Mouse (Mus musculus) cerebellum, postnatal 4 days (tissue): ENCODE measurements around the gene Smpd1.

Experiments
- DNase-seq, 2 experiments: peaks; one replicate each; pipeline ENCODE4 v3.0.0; 2022; ENCODE audit warnings: low spot score in 2 of 2, mixed read lengths in 1 of 2

The Smpd1 gene

DNA sequence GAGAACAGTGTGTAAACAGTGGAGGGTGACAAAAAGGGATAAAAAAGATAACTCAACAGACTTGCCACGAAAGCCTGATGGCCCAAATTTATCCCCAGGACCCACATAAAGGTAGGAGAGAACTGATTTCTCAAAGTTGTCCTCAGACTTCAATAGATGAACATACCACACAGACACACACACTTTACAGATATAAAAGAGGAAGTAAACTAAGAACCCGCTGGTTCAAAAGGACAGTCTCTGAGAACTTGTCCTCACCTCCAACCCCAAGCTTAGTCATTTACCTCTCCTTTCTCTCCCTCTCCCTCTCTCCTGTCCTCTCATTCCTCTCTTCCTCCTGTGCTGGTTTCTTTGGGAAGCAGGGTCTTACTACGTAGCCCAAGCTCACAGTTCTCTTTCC, 8.2 kb downstream of the Smpd1 start:
- no peak for DNase-seq

DNA sequence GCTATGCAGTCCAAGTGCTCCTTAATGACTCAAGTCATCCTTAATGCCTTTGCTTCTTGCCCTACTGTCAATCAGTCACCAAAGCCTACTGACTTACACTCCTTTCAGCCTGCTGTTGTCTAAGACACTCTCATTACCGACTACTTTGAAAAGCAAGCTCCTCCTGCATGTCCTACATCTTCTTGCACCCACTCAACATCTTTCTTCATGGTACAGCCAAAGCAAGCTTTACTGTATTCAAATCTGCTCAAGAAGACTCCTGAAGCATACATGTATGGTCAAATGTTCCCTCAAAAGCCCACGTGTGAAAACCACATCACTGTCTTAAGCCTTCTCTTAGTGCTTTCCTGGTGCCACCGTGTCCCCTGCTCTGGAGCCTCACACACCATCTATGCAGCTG, 9.2 kb downstream of the Smpd1 start:
- no peak for DNase-seq

DNA sequence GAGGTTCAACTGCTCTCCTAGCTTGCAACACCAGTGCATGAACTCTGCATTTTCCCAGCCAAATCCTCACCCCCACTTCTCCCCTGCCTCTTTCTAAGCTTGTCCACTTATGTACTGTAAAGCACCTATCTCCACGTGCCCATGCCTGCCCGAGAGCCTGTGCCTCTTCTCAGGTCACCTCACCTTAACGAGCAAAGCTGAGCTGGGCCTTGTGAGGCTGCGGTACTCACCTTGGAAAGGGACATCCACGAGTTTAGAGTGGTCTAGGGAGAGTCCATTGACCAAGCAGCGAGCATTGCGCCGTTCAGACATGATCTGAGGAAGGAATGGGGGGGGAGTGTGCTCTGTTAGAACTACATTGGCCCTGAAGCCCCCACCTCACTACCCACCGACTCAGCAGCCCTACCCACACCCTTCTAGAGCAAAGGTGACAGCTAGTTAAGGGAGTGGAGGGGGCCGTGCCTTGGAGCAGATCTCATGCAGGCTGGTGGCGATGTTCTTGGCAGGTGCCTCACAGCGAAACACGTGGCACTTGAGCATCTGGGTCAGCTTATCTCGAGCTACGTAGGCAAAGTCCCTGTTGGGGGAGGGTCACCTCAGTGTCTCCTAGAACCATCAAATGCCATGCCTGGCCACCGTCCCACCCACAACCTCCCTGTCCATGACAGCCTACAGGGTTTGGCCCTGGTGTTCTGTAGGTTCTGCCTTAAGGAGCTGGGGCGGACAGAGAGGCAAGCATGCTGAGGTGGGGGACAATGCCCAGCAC, 11.1 kb downstream of the Smpd1 start:
- no peak for DNase-seq

DNA sequence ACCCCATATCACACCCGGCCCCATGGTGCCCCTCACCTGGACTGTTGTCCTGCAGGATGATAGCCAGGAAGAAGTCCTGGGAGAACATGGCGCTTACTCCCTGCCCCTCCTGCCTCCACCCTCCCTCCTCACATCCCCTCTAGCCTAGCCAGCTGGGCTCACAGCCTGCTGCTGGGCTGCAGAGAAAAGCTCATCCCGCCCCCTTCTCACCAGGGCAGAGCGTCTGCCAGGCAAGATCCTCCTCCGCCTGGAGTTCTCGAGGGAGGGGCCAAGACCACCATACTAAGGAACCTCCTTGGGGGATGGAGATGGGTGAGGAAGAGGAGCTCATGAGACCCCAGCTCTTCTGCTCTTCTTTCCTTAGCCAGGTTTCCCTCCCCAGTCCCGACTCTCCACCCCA, 14.4 kb downstream of the Smpd1 start:
- peak; percentile 43 to 67 for DNase-seq

DNA sequence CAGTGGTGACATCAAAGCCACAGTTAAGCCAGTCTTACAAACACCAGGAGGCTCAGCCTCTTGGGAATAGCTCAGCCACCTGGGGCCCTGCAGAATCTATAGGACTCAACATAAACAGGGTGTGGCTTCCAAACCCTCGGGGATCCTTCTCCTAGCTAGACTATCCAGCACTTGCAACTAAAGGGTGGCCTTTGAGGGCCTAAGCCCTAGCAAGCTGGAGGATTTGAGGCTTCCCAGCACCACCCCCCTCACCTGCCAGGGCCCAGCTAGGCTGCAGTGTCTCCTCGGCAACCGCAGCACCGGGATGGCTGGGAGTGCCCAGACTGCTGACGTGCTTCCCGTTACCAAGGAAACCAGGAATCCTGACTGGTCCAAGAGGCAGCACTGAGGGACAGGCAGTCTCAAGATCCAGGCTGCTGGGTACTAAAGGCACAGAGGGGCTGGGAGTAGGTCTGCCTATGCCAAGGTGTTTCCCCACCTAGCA, 14.9 kb downstream of the Smpd1 start:
- peak; percentile 28 to 74 for DNase-seq

DNA sequence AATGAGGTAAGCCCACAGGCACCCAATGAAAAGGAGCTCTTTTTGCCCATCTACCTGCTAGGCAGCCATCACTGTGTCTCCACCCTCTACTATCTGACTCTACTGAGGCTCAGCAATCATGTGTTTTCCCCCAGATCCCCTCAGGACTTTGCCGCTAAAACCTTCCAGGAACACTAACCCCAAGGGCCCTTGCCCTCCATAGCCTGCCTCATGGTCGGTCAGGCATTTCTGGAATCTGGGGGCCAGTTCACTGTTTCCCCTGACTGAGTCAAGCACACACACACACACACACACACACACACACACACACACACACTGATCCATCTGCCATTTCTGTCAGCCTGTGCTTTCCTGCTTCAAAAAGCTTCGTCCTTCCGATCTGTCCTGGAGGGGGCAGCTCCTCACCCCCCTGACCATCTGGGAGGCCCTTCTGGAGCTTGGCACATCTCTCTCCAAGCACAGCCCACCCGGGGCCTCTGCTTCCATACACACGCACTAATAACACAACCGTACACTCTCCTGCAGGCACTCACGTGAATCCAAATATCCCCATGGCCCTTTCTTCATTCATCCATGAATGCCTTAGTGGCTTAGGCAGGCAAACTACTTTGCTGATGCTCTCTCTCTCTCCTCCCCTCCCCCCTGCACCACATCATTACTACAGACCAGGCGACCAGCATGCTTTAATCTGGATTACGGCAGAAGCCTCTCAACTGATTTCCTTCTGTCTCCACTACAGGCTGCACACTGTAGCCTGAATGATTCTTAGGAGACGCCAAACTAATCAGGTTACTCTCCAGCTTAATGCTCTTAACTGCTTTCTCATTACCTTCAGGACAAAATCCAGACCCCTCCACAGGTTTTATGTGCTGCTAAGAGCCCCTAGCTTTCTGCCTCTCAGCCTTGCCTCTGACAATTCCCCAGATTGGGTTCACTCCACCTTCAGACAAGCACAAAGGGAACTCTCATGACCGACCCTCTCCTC, 15.6 kb downstream of the Smpd1 start:
- peak in 1 of 2 experiments; percentile 73 for DNase-seq

DNA sequence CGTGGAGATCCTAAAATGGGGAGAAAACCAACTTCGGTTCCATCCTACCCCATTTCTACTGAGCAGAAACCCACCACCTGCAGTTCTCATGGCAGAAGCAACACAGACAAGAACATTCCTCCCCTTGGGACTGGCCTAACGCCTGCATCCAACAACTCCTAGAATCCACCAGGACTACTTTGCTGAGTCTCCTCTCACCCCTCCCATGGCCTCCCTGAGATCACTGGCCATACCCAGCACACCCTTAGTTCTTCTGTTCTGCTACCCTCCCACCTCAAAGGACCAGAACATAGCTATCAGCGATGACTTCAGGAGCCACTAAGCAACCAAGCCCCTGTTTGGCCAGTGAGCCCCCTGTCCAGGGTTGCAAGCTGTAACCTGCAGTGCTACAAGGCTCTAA, 16.6 kb downstream of the Smpd1 start:
- DNase-seq: no peak

DNA sequence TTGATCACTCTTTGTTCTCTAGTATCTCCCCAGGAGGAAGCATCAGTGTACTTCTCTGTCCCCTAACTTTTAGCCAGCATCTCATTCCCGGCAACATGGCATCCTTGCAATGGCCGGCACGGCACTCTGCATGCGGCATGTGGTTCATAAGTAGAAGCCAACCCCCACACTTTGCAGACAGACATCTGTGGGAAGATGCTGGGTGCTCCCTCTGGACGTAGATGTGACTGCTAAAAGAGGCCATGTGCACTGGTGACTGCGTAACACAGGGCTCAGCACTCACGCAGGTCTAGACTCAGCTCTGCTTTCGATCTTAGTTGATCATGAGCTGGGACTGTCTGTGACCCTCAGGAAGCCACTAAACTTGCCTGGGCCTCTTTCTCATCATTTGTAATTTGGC, 18.8 kb downstream of the Smpd1 start:
- DNase-seq: no peak

DNA sequence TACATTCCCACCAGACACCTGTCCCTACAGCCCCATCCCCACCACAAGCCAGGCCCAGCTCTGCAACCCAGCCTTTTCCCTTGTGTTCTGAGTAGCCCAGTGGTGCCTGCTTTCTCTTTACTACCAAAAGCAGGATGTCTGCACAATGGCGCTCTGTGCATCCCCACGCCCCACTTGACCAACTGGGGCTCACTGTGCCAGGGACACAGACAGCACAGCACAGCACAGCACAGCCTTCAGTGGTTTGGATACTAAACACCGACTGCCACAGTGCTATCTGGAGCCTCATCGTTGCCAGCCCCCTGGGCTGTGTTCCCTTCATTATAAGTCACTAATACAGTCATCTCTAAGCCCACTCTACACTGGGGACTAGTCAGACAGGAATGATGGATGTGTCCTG, 20.4 kb downstream of the Smpd1 start:
- DNase-seq: no peak

DNA sequence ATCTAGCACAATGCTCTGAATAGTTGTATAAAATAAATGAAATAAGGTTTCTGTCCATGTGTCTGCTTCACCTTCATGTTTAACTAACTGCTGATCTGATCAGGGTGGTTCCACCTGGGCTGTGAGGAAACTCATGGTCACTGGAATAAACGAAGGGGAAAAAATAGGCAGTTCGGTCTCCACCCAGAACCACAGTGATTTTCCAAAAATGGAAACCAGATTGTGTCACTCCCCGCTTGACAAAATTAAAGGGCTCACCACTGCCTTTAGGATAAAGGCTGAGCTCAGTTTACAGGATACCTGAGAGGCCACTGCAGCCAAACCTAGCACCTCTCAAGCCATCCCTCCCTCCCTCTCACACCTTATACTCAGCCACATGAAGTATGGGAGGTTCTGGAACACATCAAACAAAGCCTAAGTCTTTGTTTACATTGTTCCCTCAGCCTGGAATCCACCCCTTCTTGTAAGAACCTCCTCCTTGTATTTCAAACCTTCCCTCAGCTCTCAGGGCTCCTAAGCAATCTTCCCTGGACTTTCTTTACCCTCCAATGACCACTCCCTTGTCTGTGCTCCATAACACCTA, 22.1 kb downstream of the Smpd1 start:
- DNase-seq: no peak

DNA sequence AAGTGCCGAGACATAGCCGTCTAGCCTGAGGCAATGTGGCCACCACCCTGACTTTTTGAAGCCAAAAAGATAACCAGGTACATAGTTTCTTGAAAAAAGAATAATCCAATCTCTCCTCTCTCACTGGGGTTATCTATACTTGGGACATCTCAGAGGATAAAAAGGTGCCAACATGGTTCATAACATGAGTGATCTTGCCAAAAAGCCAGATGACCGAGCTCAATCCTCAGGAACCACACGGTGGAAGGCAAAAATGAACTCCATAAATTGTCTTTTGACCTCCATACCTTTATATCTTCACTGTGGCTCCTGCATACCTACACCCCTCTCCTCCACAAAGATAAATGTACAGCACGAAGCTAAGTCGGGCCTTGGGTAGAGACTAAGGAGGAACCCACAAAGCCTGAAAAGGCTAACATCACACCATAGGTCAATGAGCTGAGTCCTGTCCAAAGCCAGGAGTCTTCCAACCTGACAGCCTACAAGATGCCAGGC, 23.3 kb downstream of the Smpd1 start:
- DNase-seq: no peak

DNA sequence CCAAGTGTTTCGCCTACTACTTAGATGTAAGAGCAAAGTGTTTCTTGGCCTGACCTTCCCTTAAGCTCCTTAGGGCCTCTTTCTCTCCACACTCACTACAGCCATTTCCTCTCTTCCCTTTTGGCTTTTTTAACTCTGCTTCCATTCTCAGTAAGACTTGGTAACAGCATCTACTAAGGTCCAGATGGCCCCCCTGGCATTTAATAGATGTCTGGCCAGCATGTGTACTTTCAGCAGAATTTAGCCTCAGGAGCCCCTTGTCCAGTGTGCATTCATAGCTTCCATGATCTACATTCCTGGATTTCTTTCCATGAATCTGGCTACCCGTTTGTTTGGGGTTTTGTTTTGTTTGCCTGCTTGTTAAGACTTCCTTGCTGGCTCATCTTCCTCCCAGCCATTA, 24.3 kb downstream of the Smpd1 start:
- DNase-seq: no peak

DNA sequence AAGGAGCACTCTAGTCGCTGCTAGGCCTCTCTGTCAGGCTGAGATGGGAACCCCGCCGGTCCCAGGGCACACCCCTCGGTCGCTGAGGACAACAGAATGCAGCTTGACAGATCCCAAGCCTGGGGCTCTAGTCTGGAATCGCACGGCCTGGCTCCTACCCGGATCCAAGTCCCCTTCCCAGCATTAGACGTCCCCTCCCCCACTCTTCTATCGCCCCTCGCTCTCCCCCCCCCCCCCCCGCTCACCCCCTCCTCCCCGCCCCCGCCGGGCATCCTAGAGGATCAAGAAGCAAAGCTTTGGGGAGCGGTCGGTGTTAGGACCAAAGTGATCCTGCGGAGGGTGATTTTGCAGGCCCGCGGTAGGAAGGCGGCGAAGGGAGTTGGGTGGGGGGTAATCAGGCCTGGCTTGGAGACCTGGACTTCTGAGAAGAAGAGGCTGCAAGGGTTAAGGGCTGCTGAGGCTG, 26.5 kb downstream of the Smpd1 start:
- peak in 1 of 2 experiments; percentile 44 for DNase-seq

DNA sequence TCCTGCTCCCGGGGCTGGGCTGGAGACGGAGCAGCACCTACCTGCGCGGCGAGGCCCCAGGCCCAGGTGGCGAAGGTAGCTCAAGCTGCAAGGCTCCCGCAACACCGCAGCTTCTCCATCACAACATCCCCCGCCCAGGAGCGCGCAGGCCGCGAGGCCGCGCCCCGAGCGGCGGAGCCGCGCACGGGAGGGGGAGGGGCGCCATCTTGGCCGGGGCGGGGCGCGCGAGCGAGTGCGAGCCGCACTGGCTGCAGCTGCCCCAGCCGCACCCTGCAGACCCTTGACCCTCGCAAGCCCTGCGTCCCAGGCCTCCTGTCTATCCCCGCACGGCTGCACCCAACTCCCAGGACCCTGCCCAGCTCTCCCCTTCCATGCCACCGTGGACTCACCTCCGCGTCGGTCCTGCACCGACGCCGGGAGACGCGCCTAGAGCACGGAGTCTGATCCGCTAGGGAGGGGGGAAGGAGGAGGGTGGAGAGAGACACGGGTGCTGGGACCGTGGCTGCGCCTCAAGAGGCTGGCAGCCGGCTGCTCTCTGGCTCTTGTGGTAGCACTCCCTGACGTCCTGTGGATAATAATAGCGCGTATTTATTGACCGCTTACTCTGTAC, 27.0 kb downstream of the Smpd1 start, which contains the start of gene Apbb1:
Apbb1 (minus strand) TSS at position 560 of the 610 bp plus-strand sequence.
- DNase-seq: peak; percentile 67 to 89

DNA sequence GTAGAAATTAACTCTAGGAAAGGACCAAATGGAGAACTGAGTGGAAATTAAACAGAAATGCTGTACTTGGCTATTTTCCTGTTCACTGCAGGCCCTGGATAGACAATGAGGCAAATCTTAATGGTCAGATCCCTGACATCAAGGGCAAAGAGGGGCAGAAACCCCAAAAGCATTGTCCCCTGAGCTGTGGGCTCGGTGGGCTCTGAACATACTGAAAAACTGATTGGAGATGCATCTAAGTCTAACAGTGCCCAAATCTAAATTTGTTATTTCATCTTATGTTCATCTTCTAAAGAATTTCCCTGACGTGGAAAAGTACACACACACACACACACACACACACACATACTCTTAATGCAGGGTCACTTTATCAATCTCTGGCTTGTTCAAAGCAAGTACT, 27.8 kb downstream of the Smpd1 start:
- DNase-seq: no peak

DNA sequence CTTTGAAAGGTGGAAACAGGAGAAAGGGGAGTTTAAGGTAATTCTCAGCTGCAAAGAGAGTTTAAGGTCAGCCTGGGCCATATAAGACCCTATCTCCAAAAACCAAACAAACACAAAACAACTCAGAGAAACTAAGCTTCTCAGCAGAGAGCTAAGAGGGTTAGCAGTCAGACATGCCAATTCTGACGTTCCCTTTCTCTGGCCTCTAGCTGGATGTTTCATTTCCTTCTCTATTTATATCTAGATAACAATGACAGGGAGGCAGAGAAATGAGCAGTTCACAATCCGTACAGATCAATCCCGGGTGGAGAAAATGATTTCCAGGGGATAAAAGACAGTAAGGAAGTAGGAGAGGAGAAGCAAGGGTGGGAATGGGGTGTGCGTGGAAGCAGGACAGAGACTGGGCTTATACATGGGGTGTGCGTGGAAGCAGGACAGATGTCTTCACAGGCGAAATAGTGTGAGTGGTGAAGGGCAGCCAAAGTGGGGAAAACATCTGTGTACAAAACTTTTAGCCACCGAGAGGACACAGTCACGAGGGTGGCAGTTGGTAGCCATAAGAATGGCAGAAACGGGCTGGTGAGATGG, 34.3 kb downstream of the Smpd1 start:
- DNase-seq: no peak

DNA sequence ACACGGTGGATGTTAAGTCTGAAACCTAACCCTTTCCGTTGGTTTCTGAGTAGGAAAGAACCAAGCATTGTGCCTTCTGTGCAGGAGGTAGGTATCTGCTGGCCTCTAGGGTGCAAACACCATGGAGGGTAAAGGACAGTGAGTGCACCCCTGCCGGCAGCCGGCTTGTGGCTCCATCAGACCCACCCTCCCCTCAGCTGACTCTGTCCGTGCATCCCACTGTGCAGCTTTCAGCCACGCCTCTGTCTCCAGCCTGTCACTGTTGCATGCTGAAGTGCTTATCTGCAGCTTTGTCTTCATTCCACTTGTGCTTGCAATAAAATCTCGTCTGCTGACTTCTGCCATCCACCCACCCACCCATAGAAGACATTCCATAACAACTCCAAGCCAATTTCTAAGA, 35.9 kb downstream of the Smpd1 start:
- no peak for DNase-seq

DNA sequence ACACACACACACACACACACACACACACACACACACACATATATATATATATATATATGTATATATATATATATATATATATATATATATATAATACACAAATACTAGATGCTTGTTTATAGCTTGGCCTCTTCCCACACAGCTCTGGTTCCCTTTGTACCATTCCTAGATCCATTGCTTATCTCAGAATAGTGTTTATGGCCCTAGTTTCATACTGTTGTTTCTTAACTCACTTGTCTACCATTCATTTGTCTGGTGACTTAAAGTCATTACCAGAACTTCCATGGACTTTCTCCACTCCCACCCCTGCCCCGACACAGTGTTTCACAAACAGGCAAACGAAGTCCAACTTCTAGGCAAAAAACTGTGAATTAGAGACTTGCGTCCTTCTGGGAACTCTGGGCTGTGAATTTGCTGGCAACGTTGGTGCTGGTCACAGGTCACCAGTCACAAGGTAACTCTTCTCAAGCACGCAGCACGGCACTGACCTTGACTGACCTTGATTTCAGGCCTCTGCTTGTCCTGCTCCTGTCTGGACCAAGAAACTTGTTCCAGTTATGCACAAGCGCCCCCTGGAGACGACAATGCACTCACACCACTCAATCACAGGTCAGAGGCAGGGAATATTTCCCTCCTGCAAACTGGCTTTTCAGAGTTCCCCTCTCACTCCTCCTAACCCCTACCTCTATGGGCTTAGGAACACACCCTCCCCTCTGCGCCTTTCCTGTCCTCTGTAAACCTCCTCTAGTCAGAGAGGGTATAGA, 48.9 kb downstream of the Smpd1 start:
- peak in 1 of 2 experiments; percentile 70 for DNase-seq
